Mouse (Mus musculus) retina, embryonic 14.5 days (tissue): Measurements from ENCODE around the gene Ros1.
A peak's percentile ranks its signal among the peaks of the same experiment; 100 is the strongest.

ENCODE experiments used
- DNase-seq: peaks from one replicate; pipeline ENCODE4 v3.0.0-alpha.2; 2015; ENCODE audit warnings: low spot score

Ros1 gene

GRCm38 (mm10) chr10:52022413-52023212 lies 172.4 kb downstream of the Ros1 start, which contains the start of gene Vgll2:
Gene Vgll2, plus strand, starts transcription at chr10:52022502.
- peak; percentile 68 for DNase-seq

GRCm38 (mm10) chr10:52021736-52022394 lies 173.2 kb downstream of the Ros1 start:
- DNase-seq = peak; percentile 35

GRCm38 (mm10) chr10:52021231-52021630 lies 173.8 kb downstream of the Ros1 start:
- DNase-seq = no peak

GRCm38 (mm10) chr10:52018471-52018870 lies 176.6 kb downstream of the Ros1 start:
- no peak for DNase-seq
